Mouse (Mus musculus) adrenal gland, adult (tissue): ENCODE measurements around the gene Ibsp.

Source experiments
- DNase-seq, 2 experiments: peaks; one replicate each; pipeline ENCODE4 v3.0.0; 2022 to 2023; ENCODE audit warnings: low spot score in 1 of 2; ENCODE audit not compliant: inconsistent age in 2 of 2

Ibsp gene

GRCm38 (mm10) chr5:104340513-104340829, 41.5 kb downstream of the Ibsp start:
- DNase-seq, result no peak

GRCm38 (mm10) chr5:104342881-104343280, 43.9 kb downstream of the Ibsp start:
- DNase-seq, result peak; percentile 27 to 47

- peak; percentile 26 to 50 for DNase-seq
These were observed 45.7 kb downstream of the Ibsp start for GRCm38 (mm10) chr5:104344526-104345240.

GRCm38 (mm10) chr5:104345241-104345630, 46.3 kb downstream of the Ibsp start:
- no peak for DNase-seq

- no peak for DNase-seq
These were observed 52.1 kb downstream of the Ibsp start for GRCm38 (mm10) chr5:104351041-104351440.

GRCm38 (mm10) chr5:104351874-104352273, 52.9 kb downstream of the Ibsp start:
- DNase-seq, result no peak

GRCm38 (mm10) chr5:104357575-104357974, 58.6 kb downstream of the Ibsp start:
- DNase-seq, result no peak

- no peak for DNase-seq
These were observed 59.6 kb downstream of the Ibsp start for GRCm38 (mm10) chr5:104358592-104358991.

- no peak for DNase-seq
These were observed 60.3 kb downstream of the Ibsp start for GRCm38 (mm10) chr5:104359257-104359656.
